Mouse (Mus musculus) heart, embryonic 13.5 days (tissue): ENCODE data around the gene Lrrc8c. TPM values are rescaled to one million over a fixed set of nuclear protein-coding genes. Genes with fewer than 3 reads are reported as not detected.

Experiments
- ATAC-seq: fragments of 200-750 bp; cut with Nextera tagmentation; 2 replicates; pipeline ENCODE4 v1.8.0; 2017; ENCODE audit warnings: moderate TSS enrichment; ENCODE audit not compliant: insufficient number of reproducible peaks, low FRiP score, low TSS enrichment; ENCODE audit errors: extremely low read depth
- H3K27ac ChIP-seq: fragments of 300-500 bp; sonication (generic); replicated peaks from 2 replicates; pipeline ENCODE4 v1.5.1; 2015; ENCODE audit warnings: moderate library complexity, mild to moderate bottlenecking, inconsistent platforms
- H3K27me3 ChIP-seq: fragments of 300-500 bp; sonication (generic); replicated peaks from 2 replicates; pipeline ENCODE4 v1.6.1; 2015; ENCODE audit warnings: mild to moderate bottlenecking, inconsistent platforms
- H3K36me3 ChIP-seq: fragments of 300-500 bp; sonication (generic); 2 replicates; pipeline ENCODE4 v1.6.1; 2015; ENCODE audit warnings: mild to moderate bottlenecking, inconsistent platforms
- H3K4me1 ChIP-seq: fragments of 300-500 bp; sonication (generic); 2 replicates; pipeline ENCODE4 v1.6.1; 2015; ENCODE audit warnings: inconsistent platforms
- H3K4me2 ChIP-seq: fragments of 300-500 bp; sonication (generic); 2 replicates; pipeline ENCODE4 v1.6.1; 2015; ENCODE audit warnings: inconsistent platforms, mild to moderate bottlenecking, moderate library complexity
- H3K4me3 ChIP-seq: fragments of 300-500 bp; sonication (generic); 2 replicates; pipeline ENCODE4 v1.5.1; 2015; ENCODE audit warnings: moderate library complexity, mild to moderate bottlenecking, inconsistent platforms
- H3K9ac ChIP-seq: fragments of 300-500 bp; sonication (generic); 2 replicates; pipeline ENCODE4 v1.6.1; 2015; ENCODE audit warnings: inconsistent platforms, mild to moderate bottlenecking, moderate library complexity
- H3K9me3 ChIP-seq: fragments of 300-500 bp; sonication (generic); 2 replicates; pipeline ENCODE4 v1.6.1; 2016; ENCODE audit warnings: inconsistent platforms
- WGBS: fragments of 180-500 bp; shearing (Covaris S2); methylation state at CpG from one replicate; pipeline ENCODE4 v1.1.7; 2015; ENCODE audit warnings: mixed read lengths; 5-methylcytosine and 5-hydroxymethylcytosine counted together
- polyA plus RNA-seq: library from polyadenylated mRNA; unstranded; fragments of >200 nt; fragmentation: Nextera tagmentation; extraction: Ambion mirVana; gene quantifications from 2 replicates; pipeline ENCODE4 v1.2.1, GENCODE M21; 2015

Gene Lrrc8c
- polyA plus RNA-seq, 1 experiment from 2014 or later, result 18.3 TPM

- peaks cover 13% of the 10 kb centered on the region for H3K4me1 ChIP-seq
- no peaks in the 10 kb centered on the region for H3K9me3 ChIP-seq
- no peak overlapping the region for H3K4me2 ChIP-seq
- H3K36me3 ChIP-seq, result peaks cover 32% of the 10 kb centered on the region
- no peaks in the 10 kb centered on the region for H3K27me3 ChIP-seq
- H3K9ac ChIP-seq, result no peak overlapping the region
- H3K4me3 ChIP-seq, result no peak overlapping the region
- no peak overlapping the region for H3K27ac ChIP-seq
- ATAC-seq, result no peak
- WGBS, result 86% methylated on average over 4 of the region's 4 CpGs
These were observed 38.6 kb downstream of the Lrrc8c start for GRCm38 (mm10) chr5:105557777-105558240.

DNA sequence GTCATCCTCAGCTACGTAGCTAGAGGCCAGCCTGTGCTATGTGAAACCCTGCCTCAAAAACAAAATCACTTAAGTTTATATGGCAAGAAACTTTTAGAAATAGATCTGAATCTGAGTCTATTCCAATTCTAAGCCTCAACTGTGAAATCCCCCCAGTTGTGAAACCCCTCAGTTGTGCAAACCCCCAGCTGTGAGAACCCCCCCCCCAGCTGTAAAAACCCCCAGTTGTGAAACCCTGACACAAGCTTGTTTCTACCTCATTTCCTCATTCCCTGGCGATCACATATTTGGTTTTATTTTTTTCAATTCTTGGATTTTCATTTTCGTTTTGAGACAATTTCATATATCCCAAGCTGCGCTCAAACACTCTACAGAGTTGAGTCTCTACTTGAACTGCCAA is 39.3 kb downstream of the Lrrc8c start:
- Histone ChIP-seq H3K4me3 (no peak overlapping the region), H3K4me1 (peaks cover 13% of the 10 kb centered on the region), H3K27me3 (no peaks in the 10 kb centered on the region), H3K9me3 (no peaks in the 10 kb centered on the region), H3K36me3 (peaks cover 29% of the 10 kb centered on the region), H3K9ac (no peak overlapping the region), H3K27ac (no peak overlapping the region), H3K4me2 (no peak overlapping the region)
- ATAC-seq, result no peak
- WGBS, result 92% methylated on average over 4 of the region's 4 CpGs

DNA sequence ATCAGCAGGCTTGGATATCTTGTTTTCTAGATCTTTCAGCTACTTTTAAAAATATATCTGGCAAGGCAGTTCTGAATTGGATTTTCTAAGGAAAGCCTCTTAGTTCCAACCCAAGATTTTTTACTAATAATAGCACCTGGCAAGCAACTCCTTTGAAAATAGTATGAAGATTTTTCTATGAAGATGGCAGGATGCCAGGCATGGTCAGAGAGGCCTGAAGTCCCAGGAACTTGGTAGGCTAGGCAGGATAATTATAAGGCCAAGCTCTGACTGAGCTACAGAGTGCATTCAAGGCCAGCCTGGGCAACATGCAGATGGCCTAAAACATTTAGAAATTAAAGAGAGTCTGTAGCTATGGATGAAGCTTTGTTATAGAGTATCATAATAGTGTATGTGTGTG is 42.7 kb downstream of the Lrrc8c start:
- H3K27ac ChIP-seq, result peak overlapping the region; percentile 17; the same call in 1 of the 2 replicates
- H3K4me1 ChIP-seq, result peaks cover 40% of the 10 kb centered on the region
- no peak overlapping the region for H3K9ac ChIP-seq
- H3K9me3 ChIP-seq, result no peaks in the 10 kb centered on the region
- peaks cover 30% of the 10 kb centered on the region for H3K36me3 ChIP-seq
- H3K4me2 ChIP-seq, result no peak overlapping the region
- no peak overlapping the region for H3K4me3 ChIP-seq
- ATAC-seq, result no peak
- H3K27me3 ChIP-seq, result no peaks in the 10 kb centered on the region

DNA sequence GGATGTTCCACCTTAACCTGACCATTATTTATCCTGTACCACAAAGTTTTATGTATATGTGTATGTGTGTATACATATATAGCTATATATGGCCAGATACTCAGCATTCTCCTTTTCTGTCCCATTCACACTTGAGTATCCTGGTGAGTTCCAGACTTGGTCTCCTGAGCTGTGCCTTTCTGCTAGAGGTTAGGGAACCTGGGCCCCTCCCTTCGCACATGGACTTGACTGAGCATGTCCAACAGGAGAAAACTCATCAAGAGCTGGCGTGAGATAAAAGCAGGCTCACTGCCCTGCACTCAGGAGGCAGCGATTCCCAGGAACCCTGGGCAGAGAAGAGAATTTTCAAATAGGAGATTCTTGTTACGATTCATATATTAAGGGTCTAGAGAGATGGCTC is 45.6 kb downstream of the Lrrc8c start:
- Histone ChIP-seq H3K36me3 (peaks cover 18% of the 10 kb centered on the region), H3K4me1 (peaks cover 61% of the 10 kb centered on the region), H3K27me3 (no peaks in the 10 kb centered on the region), H3K27ac (no peak overlapping the region), H3K4me3 (no peak overlapping the region), H3K9me3 (no peaks in the 10 kb centered on the region), H3K4me2 (no peak overlapping the region), H3K9ac (no peak overlapping the region)
- no peak for ATAC-seq
- 54% methylated on average over 4 of the region's 4 CpGs for WGBS

- Histone ChIP-seq H3K4me1 (peaks cover 61% of the 10 kb centered on the region), H3K36me3 (peaks cover 12% of the 10 kb centered on the region), H3K4me3 (no peak overlapping the region), H3K27ac (no peak overlapping the region), H3K9ac (no peak overlapping the region), H3K4me2 (no peak overlapping the region), H3K9me3 (no peaks in the 10 kb centered on the region), H3K27me3 (no peaks in the 10 kb centered on the region)
- 53% methylated on average over 4 of the region's 4 CpGs for WGBS
- ATAC-seq, result peak; percentile 49; the same call in 1 of the 2 replicates
These were observed 46.6 kb downstream of the Lrrc8c start for GRCm38 (mm10) chr5:105565824-105566223.

- ATAC-seq, result no peak
- Histone ChIP-seq H3K4me1 (peaks cover 55% of the 10 kb centered on the region), H3K4me2 (no peak overlapping the region), H3K27ac (no peak overlapping the region), H3K4me3 (no peak overlapping the region), H3K9me3 (no peaks in the 10 kb centered on the region), H3K9ac (no peak overlapping the region), H3K27me3 (no peaks in the 10 kb centered on the region), H3K36me3 (peaks cover 11% of the 10 kb centered on the region)
- WGBS, result 72% methylated on average over 7 of the region's 7 CpGs
These were observed 47.7 kb downstream of the Lrrc8c start for GRCm38 (mm10) chr5:105566852-105567412.

GRCm38 (mm10) chr5:105568043-105568747 is 49.0 kb downstream of the Lrrc8c start:
- Histone ChIP-seq H3K4me1 (peaks cover 56% of the 10 kb centered on the region), H3K4me3 (no peak overlapping the region), H3K36me3 (peaks cover 11% of the 10 kb centered on the region), H3K4me2 (no peak overlapping the region), H3K9ac (no peak overlapping the region), H3K9me3 (no peaks in the 10 kb centered on the region), H3K27ac (no peak overlapping the region), H3K27me3 (no peaks in the 10 kb centered on the region)
- no peak for ATAC-seq
- WGBS, result 86% methylated on average over 6 of the region's 6 CpGs

- 81% methylated on average over 2 of the region's 2 CpGs for WGBS
- Histone ChIP-seq H3K27ac (no peak overlapping the region), H3K4me2 (no peak overlapping the region), H3K27me3 (no peaks in the 10 kb centered on the region), H3K9me3 (no peaks in the 10 kb centered on the region), H3K36me3 (peaks cover 13% of the 10 kb centered on the region), H3K4me1 (peaks cover 58% of the 10 kb centered on the region), H3K4me3 (no peak overlapping the region), H3K9ac (no peak overlapping the region)
- no peak for ATAC-seq
These were observed 50.0 kb downstream of the Lrrc8c start for GRCm38 (mm10) chr5:105569168-105569567.

GRCm38 (mm10) chr5:105572160-105572692 is 53.0 kb downstream of the Lrrc8c start:
- Histone ChIP-seq H3K9me3 (no peaks in the 10 kb centered on the region), H3K4me3 (no peak overlapping the region), H3K27ac (no peak overlapping the region), H3K27me3 (no peaks in the 10 kb centered on the region), H3K4me1 (peaks cover 55% of the 10 kb centered on the region), H3K4me2 (no peak overlapping the region), H3K36me3 (peaks cover 20% of the 10 kb centered on the region), H3K9ac (no peak overlapping the region)
- ATAC-seq, result no peak
- WGBS, result 76% methylated on average over 5 of the region's 5 CpGs

DNA sequence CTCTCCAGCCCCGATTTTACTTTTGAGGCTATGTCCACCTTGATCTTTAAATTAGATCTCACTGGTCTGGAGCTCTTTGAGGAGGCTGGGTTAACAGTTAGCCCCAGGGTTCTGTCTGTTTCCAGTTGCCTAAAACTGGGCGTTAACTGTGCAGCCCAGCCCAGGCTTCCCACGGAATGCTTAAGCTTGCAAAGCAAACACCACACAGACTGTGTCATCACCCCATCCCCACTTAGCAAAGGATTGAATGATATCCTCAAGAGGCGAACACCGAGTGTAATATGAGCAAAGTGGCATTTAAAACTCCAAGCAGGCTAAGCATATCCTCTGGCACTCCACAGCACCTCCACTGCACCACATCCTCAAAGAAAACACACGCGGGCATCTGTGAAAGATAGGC is 53.7 kb downstream of the Lrrc8c start:
- no peaks in the 10 kb centered on the region for H3K9me3 ChIP-seq

GRCm38 (mm10) chr5:105574835-105575234 is 55.6 kb downstream of the Lrrc8c start:
- no peaks in the 10 kb centered on the region for H3K27me3 ChIP-seq
- H3K27ac ChIP-seq, result no peak overlapping the region
- H3K9me3 ChIP-seq, result no peaks in the 10 kb centered on the region
- ATAC-seq, result no peak
- no peak overlapping the region for H3K4me3 ChIP-seq
- no peak overlapping the region for H3K4me2 ChIP-seq
- peaks cover 33% of the 10 kb centered on the region for H3K36me3 ChIP-seq
- peaks cover 38% of the 10 kb centered on the region for H3K4me1 ChIP-seq
- WGBS, result 80% methylated on average over 5 of the region's 5 CpGs
- no peak overlapping the region for H3K9ac ChIP-seq

More for the DNA sequence above, 53.7 kb downstream of the Lrrc8c start:
- H3K4me3 ChIP-seq, result no peak overlapping the region
- no peak for ATAC-seq
- H3K9ac ChIP-seq, result no peak overlapping the region
- no peaks in the 10 kb centered on the region for H3K27me3 ChIP-seq
- WGBS, result 43% methylated on average over 7 of the region's 7 CpGs
- H3K4me1 ChIP-seq, result peaks cover 51% of the 10 kb centered on the region
- peaks cover 22% of the 10 kb centered on the region for H3K36me3 ChIP-seq
- H3K4me2 ChIP-seq, result no peak overlapping the region
- H3K27ac ChIP-seq, result no peak overlapping the region
